Mouse (Mus musculus): ENCODE measurements around the gene Prcc. TPM values are rescaled to one million over a fixed set of nuclear protein-coding genes. Genes with fewer than 3 reads are reported as not detected.
"Not testable (repeated sequence)": the region's sequence is repeated elsewhere in the genome, so short reads cannot be mapped to it uniquely, and the experiment has no call there.

The Prcc gene
- polyA plus RNA-seq, 1 experiment from 2014 or later, result 17.1 TPM

GRCm38 (mm10) chr3:87832109-87832859, 53.1 kb downstream of the Prcc start:
- no peaks in the 10 kb centered on the region for H3K9me3 ChIP-seq
- no peak overlapping the region for H3K4me2 ChIP-seq (replicated peaks)
- WGBS, result 82% methylated on average over 7 of the region's 7 CpGs
- no peak overlapping the region for H3K27ac ChIP-seq
- no peak overlapping the region for H3K9ac ChIP-seq
- H3K36me3 ChIP-seq, result no peaks in the 10 kb centered on the region
- H3K27me3 ChIP-seq, result no peaks in the 10 kb centered on the region
- H3K4me3 ChIP-seq, result no peak overlapping the region
- H3K4me1 ChIP-seq, result no peaks in the 10 kb centered on the region
- ATAC-seq (ENCODE audit: low FRiP score, low read depth), result no peak

GRCm38 (mm10) chr3:87829025-87829424, 56.4 kb downstream of the Prcc start:
- WGBS, result 56% methylated on average over 10 of the region's 10 CpGs
- Histone ChIP-seq H3K36me3 (no peaks in the 10 kb centered on the region), H3K4me3 (no peak overlapping the region), H3K27ac (no peak overlapping the region), H3K27me3 (no peaks in the 10 kb centered on the region), H3K9me3 (no peaks in the 10 kb centered on the region), H3K4me1 (no peaks in the 10 kb centered on the region), H3K9ac (no peak overlapping the region), H3K4me2 (replicated peaks) (no peak overlapping the region)
- no peak for ATAC-seq (ENCODE audit: low FRiP score, low read depth)

GRCm38 (mm10) chr3:87828435-87828834, 57.0 kb downstream of the Prcc start:
- ATAC-seq (ENCODE audit: low FRiP score, low read depth), result no peak
- WGBS, result 46% methylated on average over 4 of the region's 4 CpGs
- no peak overlapping the region for H3K4me3 ChIP-seq

GRCm38 (mm10) chr3:87824206-87824605, 61.2 kb downstream of the Prcc start, which contains the start of gene Pear1:
Gene Pear1, minus strand, starts transcription at chr3:87824306.
- H3K4me1 ChIP-seq; H3K4me2 ChIP-seq (replicated peaks); H3K9ac ChIP-seq; H3K36me3 ChIP-seq; ATAC-seq (ENCODE audit: low FRiP score, low read depth); H3K9me3 ChIP-seq; H3K4me3 ChIP-seq; H3K27ac ChIP-seq: not testable (repeated sequence)
- 85% methylated on average over 1 of the region's 1 CpGs for WGBS
- peaks cover 13% of the 10 kb centered on the region for H3K27me3 ChIP-seq

More at GRCm38 (mm10) chr3:87828435-87828834, 57.0 kb downstream of the Prcc start:
- Histone ChIP-seq H3K27me3 (no peaks in the 10 kb centered on the region), H3K27ac (no peak overlapping the region), H3K9me3 (no peaks in the 10 kb centered on the region), H3K4me1 (no peaks in the 10 kb centered on the region), H3K9ac (no peak overlapping the region), H3K36me3 (no peaks in the 10 kb centered on the region), H3K4me2 (replicated peaks) (no peak overlapping the region)

- H3K4me3 ChIP-seq, result no peak overlapping the region
- H3K27ac ChIP-seq, result no peak overlapping the region
- no peaks in the 10 kb centered on the region for H3K9me3 ChIP-seq
- H3K4me2 ChIP-seq (replicated peaks), result no peak overlapping the region
- no peak overlapping the region for H3K9ac ChIP-seq
- H3K27me3 ChIP-seq, result peaks cover 64% of the 10 kb centered on the region
- H3K4me1 ChIP-seq, result no peaks in the 10 kb centered on the region
- no peak for ATAC-seq (ENCODE audit: low FRiP score, low read depth)
- 68% methylated on average over 12 of the region's 12 CpGs for WGBS
- no peaks in the 10 kb centered on the region for H3K36me3 ChIP-seq
Observed at GRCm38 (mm10) chr3:87818226-87818625, 67.2 kb downstream of the Prcc start.

DNA sequence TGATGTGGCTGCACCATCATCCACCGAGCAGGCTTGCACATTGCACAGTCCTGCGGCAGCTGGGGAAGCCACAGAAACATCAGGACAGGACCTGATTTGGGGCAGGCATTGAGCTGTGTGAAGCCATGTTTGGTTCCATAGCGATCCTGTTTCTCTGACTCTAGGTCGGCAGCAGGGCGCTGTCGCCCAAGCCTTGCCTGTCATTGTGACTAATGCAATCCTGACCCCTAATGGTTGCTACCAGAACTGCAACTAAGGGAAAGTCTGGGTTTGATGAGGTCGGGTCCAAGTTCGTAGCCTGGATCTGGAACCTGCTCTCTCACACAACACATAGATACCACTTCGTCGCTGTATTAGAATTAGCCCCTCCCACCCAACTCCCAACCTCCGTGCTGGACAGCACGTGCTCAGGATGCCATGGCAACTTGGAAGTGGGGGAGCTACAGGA, 68.7 kb downstream of the Prcc start:
- H3K9ac ChIP-seq, result no peak overlapping the region
- no peaks in the 10 kb centered on the region for H3K36me3 ChIP-seq
- 0 out of 2 replicates have a peak, but pooled peaks have one; percentile 37 for ATAC-seq (ENCODE audit: low FRiP score, low read depth)
- no peaks in the 10 kb centered on the region for H3K9me3 ChIP-seq
- H3K4me1 ChIP-seq, result peaks cover 4% of the 10 kb centered on the region; the same call in 1 of the 2 replicates
- peak overlapping the region; percentile 27 for H3K4me2 ChIP-seq (replicated peaks)
- WGBS, result 5% methylated on average over 12 of the region's 12 CpGs
- no peak overlapping the region for H3K4me3 ChIP-seq
- no peak overlapping the region for H3K27ac ChIP-seq
- peaks cover 70% of the 10 kb centered on the region for H3K27me3 ChIP-seq

GRCm38 (mm10) chr3:87816166-87816565, 69.2 kb downstream of the Prcc start:
- Histone ChIP-seq H3K4me2 (replicated peaks) (peak overlapping the region; percentile 27), H3K27me3 (peaks cover 75% of the 10 kb centered on the region), H3K9me3 (no peaks in the 10 kb centered on the region), H3K4me1 (peaks cover 4% of the 10 kb centered on the region; the same call in 1 of the 2 replicates), H3K4me3 (no peak overlapping the region), H3K9ac (no peak overlapping the region), H3K27ac (no peak overlapping the region), H3K36me3 (no peaks in the 10 kb centered on the region)
- no peak for ATAC-seq (ENCODE audit: low FRiP score, low read depth)
- 65% methylated on average over 6 of the region's 6 CpGs for WGBS

DNA sequence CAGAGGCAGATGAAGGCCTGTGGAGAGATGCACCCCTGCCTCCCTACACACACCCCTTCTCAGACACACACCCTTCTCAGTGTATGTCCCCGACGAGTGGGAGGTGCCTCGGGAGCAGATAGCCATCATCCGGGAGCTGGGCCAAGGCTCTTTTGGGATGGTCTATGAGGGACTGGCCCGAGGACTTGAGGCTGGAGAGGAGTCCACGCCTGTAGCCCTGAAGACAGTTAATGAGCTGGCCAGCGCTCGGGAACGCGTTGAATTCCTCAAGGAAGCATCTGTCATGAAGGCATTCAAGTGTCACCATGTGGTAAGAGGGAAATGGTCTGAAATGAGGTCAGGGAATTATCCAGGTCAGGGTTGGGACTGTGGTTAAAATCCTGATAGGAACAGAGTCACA, 72.5 kb downstream of the Prcc start:
- H3K4me3 ChIP-seq, result no peak overlapping the region
- no peak overlapping the region for H3K9ac ChIP-seq
- peaks cover 18% of the 10 kb centered on the region; the same call in 1 of the 2 replicates for H3K4me1 ChIP-seq
- ATAC-seq (ENCODE audit: low FRiP score, low read depth), result no peak
- no peaks in the 10 kb centered on the region for H3K9me3 ChIP-seq
- H3K27ac ChIP-seq, result no peak overlapping the region
- no peaks in the 10 kb centered on the region for H3K36me3 ChIP-seq
- 57% methylated on average over 10 of the region's 10 CpGs for WGBS
- H3K4me2 ChIP-seq (replicated peaks), result no peak overlapping the region
- peaks cover 82% of the 10 kb centered on the region for H3K27me3 ChIP-seq

DNA sequence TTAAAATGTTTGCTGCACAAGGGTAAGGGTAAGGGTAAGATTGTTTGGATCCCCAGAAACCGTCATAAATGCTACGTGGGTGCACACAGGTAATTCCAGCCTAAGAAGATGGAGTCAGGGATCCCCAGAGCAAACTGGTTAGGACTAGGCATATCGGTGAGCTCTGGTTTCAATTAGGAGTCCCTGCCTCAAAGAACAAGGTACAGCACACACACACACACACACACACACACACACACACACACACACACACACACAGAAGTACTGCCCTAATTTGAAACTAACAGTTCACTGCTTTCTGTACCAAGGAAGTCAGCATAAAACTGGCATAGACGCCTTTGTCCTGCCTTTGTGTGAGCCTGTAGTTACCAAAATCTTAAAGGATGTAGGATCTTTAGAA, 73.0 kb downstream of the Prcc start:
- Histone ChIP-seq H3K9ac (no peak overlapping the region), H3K27ac (no peak overlapping the region), H3K4me3 (no peak overlapping the region), H3K4me1 (peaks cover 18% of the 10 kb centered on the region; the same call in 1 of the 2 replicates), H3K36me3 (no peaks in the 10 kb centered on the region), H3K27me3 (peaks cover 82% of the 10 kb centered on the region), H3K4me2 (replicated peaks) (no peak overlapping the region), H3K9me3 (no peaks in the 10 kb centered on the region)
- WGBS, result 29% methylated on average over 4 of the region's 4 CpGs
- no peak for ATAC-seq (ENCODE audit: low FRiP score, low read depth)

DNA sequence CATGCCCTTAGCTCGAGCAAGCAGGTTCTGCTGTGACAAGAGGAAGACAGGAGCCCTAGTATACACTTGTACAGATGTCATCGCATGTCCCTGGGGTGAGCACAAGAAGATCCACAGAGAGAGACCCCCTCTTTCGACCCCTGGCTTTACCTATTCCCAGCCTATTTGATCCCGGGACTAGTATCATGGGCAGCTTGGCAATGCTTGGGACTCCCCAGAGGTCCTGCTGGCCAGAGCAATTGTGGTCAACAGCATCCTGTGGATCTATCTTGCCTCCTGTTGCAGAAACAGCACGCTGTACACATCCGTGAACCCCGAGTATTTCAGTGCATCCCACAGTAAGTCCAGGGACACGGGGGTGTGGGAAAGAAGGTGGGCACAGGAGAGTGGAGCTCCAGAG, 74.1 kb downstream of the Prcc start:
- H3K9me3 ChIP-seq, result no peaks in the 10 kb centered on the region
- 84% methylated on average over 8 of the region's 8 CpGs for WGBS
- no peak overlapping the region for H3K4me2 ChIP-seq (replicated peaks)
- H3K27me3 ChIP-seq, result peaks cover 84% of the 10 kb centered on the region
- no peak overlapping the region for H3K4me3 ChIP-seq
- H3K36me3 ChIP-seq, result no peaks in the 10 kb centered on the region
- H3K4me1 ChIP-seq, result peaks cover 18% of the 10 kb centered on the region; the same call in 1 of the 2 replicates
- no peak overlapping the region for H3K9ac ChIP-seq
- no peak overlapping the region for H3K27ac ChIP-seq
- ATAC-seq (ENCODE audit: low FRiP score, low read depth), result no peak

- H3K9me3 ChIP-seq, result no peaks in the 10 kb centered on the region
- H3K4me1 ChIP-seq, result peaks cover 18% of the 10 kb centered on the region; the same call in 1 of the 2 replicates
- peak overlapping the region; percentile 26 for H3K4me3 ChIP-seq
- 4% methylated on average over 28 of the region's 28 CpGs for WGBS
- H3K4me2 ChIP-seq (replicated peaks), result peak overlapping the region; percentile 54
- no peak overlapping the region for H3K27ac ChIP-seq
- H3K27me3 ChIP-seq, result peaks cover 84% of the 10 kb centered on the region
- H3K9ac ChIP-seq, result no peak overlapping the region
- ATAC-seq (ENCODE audit: low FRiP score, low read depth), result 0 out of 2 replicates have a peak, but pooled peaks have one; percentile 46
- no peaks in the 10 kb centered on the region for H3K36me3 ChIP-seq
Observed at GRCm38 (mm10) chr3:87809322-87809962, 76.0 kb downstream of the Prcc start.
